11 mouse cellular contexts compared by ENCODE assay signal in the genomic region with DNA sequence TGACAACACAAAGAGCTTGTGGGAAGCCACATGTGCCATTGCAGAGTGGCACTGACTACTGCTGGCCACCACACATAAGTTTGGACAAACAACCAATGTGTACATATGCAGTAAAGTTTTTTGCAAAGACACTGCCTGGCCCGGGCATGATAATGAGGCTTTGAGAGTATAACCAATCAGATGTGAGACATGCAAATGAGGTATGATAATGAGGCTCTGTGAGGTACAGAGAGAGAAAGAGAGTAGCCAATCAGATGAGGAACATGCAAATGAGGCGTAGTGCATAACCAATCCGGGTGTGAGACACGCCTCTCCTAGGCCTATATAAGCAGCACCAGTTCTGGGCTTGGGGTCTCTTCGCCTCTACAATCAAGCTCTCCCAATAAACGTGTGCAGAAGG. TPM values are rescaled to one million over a fixed set of nuclear protein-coding genes. Genes with fewer than 3 reads are reported as not detected.
A peak's percentile ranks its signal among the peaks of the same experiment; 100 is the strongest.
DNase-seq lines count a peak whose midpoint lies in the region; ATAC-seq and TF ChIP-seq lines count a peak whose summit lies in the region.
"Not testable (repeated sequence)": the region's sequence is repeated elsewhere in the genome, so short reads cannot be mapped to it uniquely, and the experiment has no call there.
"Had no signal": no experiment of that assay in that cellular context is flagged by ENCODE, and none has a peak within 500 bp of the region (broad histone marks: within the 10 kb centered on the region; RNA-seq: fewer than 3 reads in every experiment).

A gene (minus strand): TSS at position 101 of the 400 bp plus-strand sequence.

- TF ChIP-seq RAD21 in MEL (IDR thresholded peaks at IDR 0.05; ENCODE audit: low read depth, low read length), result not testable (repeated sequence)

- not testable (repeated sequence) for H3K36me3 ChIP-seq in MEL (ENCODE audit: control insufficient read depth in 1 of 2, insufficient read depth in 2 of 2, low read length in 2 of 2); heart, adult 2 months (ENCODE audit: control insufficient read depth, insufficient read depth, low read length); heart, embryonic 14.5 days (ENCODE audit: control insufficient read depth, insufficient read depth, low read length); heart, postnatal 0 days (replicated peaks; ENCODE audit: control insufficient read depth, insufficient read depth, low read length); kidney, embryonic 15.5 days; kidney, postnatal 0 days (ENCODE audit: insufficient read depth, low read length)

- TF ChIP-seq CTCF in MEL (IDR thresholded peaks at IDR 0.05 in 2 of 3, conservative IDR thresholded peaks at IDR 0.05 in 1 of 3; ENCODE audit: control insufficient read depth in 1 of 3, insufficient read depth in 1 of 3, low read depth in 2 of 3, low read length in 3 of 3, poor library complexity in 1 of 3, severe bottlenecking in 1 of 3); gastrocnemius, adult 2 months (IDR thresholded peaks at IDR 0.05); heart, adult 2 months (IDR thresholded peaks at IDR 0.05); heart, postnatal 0 days (IDR thresholded peaks at IDR 0.05; ENCODE audit: low read depth); kidney, postnatal 0 days (IDR thresholded peaks at IDR 0.05; ENCODE audit: low read depth): not testable (repeated sequence)

- WGBS in heart, adult 2 months, result 92% methylated on average over 6 of the region's 6 CpGs
- 78% methylated on average over 5 of the region's 6 CpGs for WGBS in heart, embryonic 14.5 days
- 76% methylated on average over 2 of the region's 6 CpGs for WGBS in heart, postnatal 0 days
- WGBS in kidney, embryonic 15.5 days, result 85% methylated on average over 6 of the region's 6 CpGs
- 83% methylated on average over 4 of the region's 6 CpGs for WGBS in kidney, postnatal 0 days

- H3K4me3 ChIP-seq in MEL (ENCODE audit: control insufficient read depth in 1 of 2, insufficient read depth in 1 of 2, low read depth in 2 of 2, low read length in 2 of 2); heart, adult 2 months; heart, embryonic 14.5 days (ENCODE audit: control insufficient read depth in 1 of 2, insufficient read depth in 1 of 2, low read depth in 1 of 2, low read length in 2 of 2); heart, postnatal 0 days (ENCODE audit: low read depth, low read length); kidney, embryonic 15.5 days (replicated peaks); kidney, postnatal 0 days (replicated peaks; ENCODE audit: low read depth, low read length): not testable (repeated sequence)
- H3K4me3 ChIP-seq in gastrocnemius, adult 2 months, result peak within 1 kb of the TSS; percentile 42

- H3K27me3 ChIP-seq in MEL (ENCODE audit: control insufficient read depth in 1 of 2, insufficient read depth in 2 of 2, low read length in 2 of 2); heart, adult 2 months (ENCODE audit: control insufficient read depth, insufficient read depth, low read length); heart, embryonic 14.5 days (ENCODE audit: control insufficient read depth, insufficient read depth, low read length); heart, postnatal 0 days (ENCODE audit: control insufficient read depth, insufficient read depth, low read length); kidney, embryonic 15.5 days; kidney, postnatal 0 days (ENCODE audit: insufficient read depth, low read length): not testable (repeated sequence)

- H3K9ac ChIP-seq in MEL (ENCODE audit: control insufficient read depth, low read depth, low read length, poor library complexity, severe bottlenecking); heart, adult 2 months (ENCODE audit: low read depth, low read length); heart, postnatal 0 days (replicated peaks; ENCODE audit: low read depth, low read length); kidney, embryonic 15.5 days; kidney, postnatal 0 days (ENCODE audit: low read depth, low read length): not testable (repeated sequence)
- H3K9ac ChIP-seq in heart, embryonic 14.5 days (ENCODE audit: low read length), result peak within 1 kb of the TSS; percentile 44

- not testable (repeated sequence) for TF ChIP-seq POLR2A in MEL (IDR thresholded peaks at IDR 0.05; ENCODE audit: control insufficient read depth in 1 of 2, insufficient read depth in 1 of 2, low read depth in 1 of 2, low read length in 2 of 2, poor library complexity in 1 of 2); heart, adult 2 months (IDR thresholded peaks at IDR 0.05; ENCODE audit: insufficient read depth, low read depth, low read length)

- H3K9me3 ChIP-seq in MEL (replicated peaks; ENCODE audit: insufficient read depth, low read length); heart, embryonic 14.5 days (ENCODE audit: control insufficient read depth, low read length); heart, postnatal 0 days (replicated peaks; ENCODE audit: control insufficient read depth, low read length); kidney, embryonic 15.5 days (replicated peaks); kidney, postnatal 0 days (replicated peaks; ENCODE audit: low read length): not testable (repeated sequence)

- H3K4me2 ChIP-seq in heart, embryonic 14.5 days (ENCODE audit: low read length); heart, postnatal 0 days (ENCODE audit: low read depth, low read length); kidney, embryonic 15.5 days; kidney, postnatal 0 days (ENCODE audit: low read length): not testable (repeated sequence)

- ATAC-seq in heart, embryonic 14.5 days (ENCODE audit: insufficient number of reproducible peaks, insufficient read depth, low FRiP score, low read depth); heart, postnatal 0 days (ENCODE audit: insufficient read depth, low read depth); kidney, embryonic 15.5 days (replicated peaks; ENCODE audit: low FRiP score); kidney, postnatal 0 days (replicated peaks; ENCODE audit: low FRiP score, low read depth): not testable (repeated sequence)

- intact Hi-C loops in gastrocnemius, adult 2 months (cut with DNase I), result loop anchor here (5.0 kb wide), 1 partner anchor 35 kb away; a partner anchor contains a TSS
- intact Hi-C loops in heart, adult 2 months (cut with DNase I), result loop anchor here (2.0 kb wide), 1 partner anchor 36 kb away; a partner anchor contains a TSS

- H3K79me2 ChIP-seq in MEL (ENCODE audit: control insufficient read depth, insufficient read depth, low read length, poor library complexity); heart, adult 2 months (replicated peaks; ENCODE audit: control insufficient read depth, insufficient read depth, low read length): not testable (repeated sequence)

- not testable (repeated sequence) for H3K27ac ChIP-seq in MEL (ENCODE audit: control insufficient read depth, low read depth, low read length); heart, embryonic 14.5 days (replicated peaks in 1 of 2; ENCODE audit: control insufficient read depth in 1 of 2, insufficient read depth in 1 of 2, low read depth in 2 of 2, low read length in 2 of 2); kidney, embryonic 15.5 days; kidney, postnatal 0 days
- peak within 1 kb of the TSS; percentile 96 for H3K27ac ChIP-seq in gastrocnemius, adult 2 months
- peak within 1 kb of the TSS; percentile 75 for H3K27ac ChIP-seq in heart, adult 2 months
- H3K27ac ChIP-seq in heart, postnatal 0 days (ENCODE audit: low read depth), result peak within 1 kb of the TSS; percentile 50; the same call in 1 of the 2 replicates

- DNase-seq in MEL (ENCODE audit: low read depth, low spot score); gastrocnemius, adult 2 months; heart, adult 2 months; heart, postnatal 0 days (ENCODE audit: low spot score); kidney, postnatal 0 days (ENCODE audit: low spot score): not testable (repeated sequence)

- H3K4me1 ChIP-seq in MEL (ENCODE audit: control insufficient read depth in 1 of 2, insufficient read depth in 2 of 2, low read length in 2 of 2); heart, adult 2 months (ENCODE audit: control insufficient read depth, insufficient read depth, low read length); heart, embryonic 14.5 days (ENCODE audit: control insufficient read depth in 2 of 2, insufficient read depth in 2 of 2, low read length in 2 of 2); heart, postnatal 0 days (ENCODE audit: control insufficient read depth, insufficient read depth); kidney, postnatal 0 days (replicated peaks; ENCODE audit: insufficient read depth, low read length): not testable (repeated sequence)
- peaks cover 11% of the 10 kb centered on the region for H3K4me1 ChIP-seq in kidney, embryonic 15.5 days

- TF ChIP-seq EP300 in MEL (IDR thresholded peaks at IDR 0.05; ENCODE audit: low read depth in 1 of 2, low read length in 2 of 2); heart, adult 2 months (IDR thresholded peaks at IDR 0.05; ENCODE audit: insufficient read depth, low read depth, low read length); heart, postnatal 0 days (IDR thresholded peaks at IDR 0.05; ENCODE audit: low read depth): not testable (repeated sequence)

RNA-seq across cellular contexts. Expression of the gene that starts here (rescaled TPM):
- total RNA-seq in MEL (2012; rRNA removed), result not detected in 2 replicates
- polyA plus RNA-seq in MEL (2012; ENCODE audit: insufficient read depth in 1 of 2, insufficient read length in 2 of 2, low read depth in 1 of 2, low replicate concordance in 2 of 2, missing spikeins in 1 of 2), result not detected
- total RNA-seq in gastrocnemius, adult 2 months (2021), result 1 to 10 TPM in 1 of 2 experiments, under 1 TPM in 1; 0.36 to 1.1 TPM
- total RNA-seq in heart, adult 2 months (2021), result 1 to 10 TPM; 1.1 to 1.3 TPM
- 1.1 and 1.6 TPM in 2 replicates for polyA plus RNA-seq in heart, adult 2 months (2012; rRNA removed)
- not detected in 2 replicates for polyA plus RNA-seq in heart, embryonic 14.5 days (2014; fragmentation: Nextera tagmentation; extraction: Ambion mirVana)
- not detected in 2 replicates for total RNA-seq in heart, postnatal 0 days (2014; rRNA removed; ENCODE audit: low replicate concordance)
- polyA plus RNA-seq in heart, postnatal 0 days (2015; fragmentation: Nextera tagmentation; extraction: Ambion mirVana), result 0.05 and 0.10 TPM in 2 replicates
- 71.2 and 75.0 TPM in 2 replicates for polyA plus RNA-seq in kidney, embryonic 15.5 days (2015; fragmentation: Nextera tagmentation; extraction: Ambion mirVana)
- 76.6 and 89.9 TPM in 2 replicates for polyA plus RNA-seq in kidney, postnatal 0 days (2015; fragmentation: Nextera tagmentation; extraction: Ambion mirVana)
- total RNA-seq: adrenal gland, postnatal 25 days; CH12.LX had no signal
- polyA plus RNA-seq: CD4-positive, CD25-positive, alpha-beta regulatory T cell, adult 4 months; G1E had no signal

Comparison
In these comparisons a context has a peak if more than half of its experiments do, and no peak if none do; other contexts are left out.
1. RNA of the gene that starts here (polyA plus RNA-seq): 76.6 to 89.9 TPM in kidney, postnatal 0 days and 71.2 to 75.0 TPM in kidney, embryonic 15.5 days; 1.1 to 1.6 TPM in heart, adult 2 months, 0.05 to 0.10 TPM in heart, postnatal 0 days, not detected in MEL and not detected in heart, embryonic 14.5 days; every median in the first group is over 10 times any median in the second.